Mouse (Mus musculus) effector memory CD4-positive, alpha-beta T cell, adult 5 months (primary cell): ENCODE data around the gene Stab1. TPM values are rescaled to one million over a fixed set of nuclear protein-coding genes. Genes with fewer than 3 reads are reported as not detected.

Source experiments
- polyA plus RNA-seq: library from polyadenylated mRNA; unstranded; fragments of 100-300 nt; shearing (Covaris generic); gene quantifications from one replicate; pipeline ENCODE4 v1.2.1, GENCODE M21; 2017

Stab1 gene
- 0.76 TPM for polyA plus RNA-seq

GRCm38 (mm10) chr14:31168425-31168824, at the start of gene Stab1:
TSS of gene Stab1 (minus strand) at chr14:31168641.

GRCm38 (mm10) chr14:31217666-31218065, 49.2 kb upstream of the Stab1 start, which contains the start of gene Sema3g:
TSS of gene Sema3g (plus strand) at chr14:31217860.

GRCm38 (mm10) chr14:31216846-31217245, 48.4 kb upstream of the Stab1 start, which contains the start of gene Nisch:
TSS of gene Nisch (minus strand) at chr14:31216946.

GRCm38 (mm10) chr14:31208084-31208483, 39.6 kb upstream of the Stab1 start, which contains the start of gene Tnnc1:
TSS of gene Tnnc1 (plus strand) at chr14:31208312.

GRCm38 (mm10) chr14:31130236-31131220, 37.9 kb downstream of the Stab1 start, which contains the start of gene Nt5dc2:
TSS of gene Nt5dc2 (plus strand) at chr14:31131053.

GRCm38 (mm10) chr14:31128826-31129219, 39.6 kb downstream of the Stab1 start, which contains the start of gene Smim4:
TSS of gene Smim4 (minus strand) at chr14:31128956.

Other genes starting within 250 kb of the Stab1 start
- not detected for gene Itih3, start 244.9 kb downstream of the Stab1 start, polyA plus RNA-seq
- gene Itih1, start 225.4 kb downstream of the Stab1 start, polyA plus RNA-seq, result not detected
- gene Nek4, start 217.3 kb downstream of the Stab1 start, polyA plus RNA-seq, result 5.5 TPM
- 9.7 TPM for gene Glt8d1, start 167.2 kb downstream of the Stab1 start, polyA plus RNA-seq
- gene Spcs1, start 167.0 kb downstream of the Stab1 start, polyA plus RNA-seq, result 144 TPM
- 135 TPM for gene Pbrm1, start 149.5 kb downstream of the Stab1 start, polyA plus RNA-seq
- gene Gnl3, start 149.5 kb downstream of the Stab1 start, polyA plus RNA-seq, result 140 TPM
- 41.6 TPM for gene Smim4, start 39.7 kb downstream of the Stab1 start, polyA plus RNA-seq
- gene Nt5dc2, start 37.6 kb downstream of the Stab1 start, polyA plus RNA-seq, result not detected
- gene Tnnc1, start 39.7 kb upstream of the Stab1 start, polyA plus RNA-seq, result not detected
- 242 TPM for gene Nisch, start 48.3 kb upstream of the Stab1 start, polyA plus RNA-seq
- not detected for gene Sema3g, start 49.2 kb upstream of the Stab1 start, polyA plus RNA-seq
- gene Phf7, start 82.7 kb upstream of the Stab1 start, polyA plus RNA-seq, result 6.8 TPM
- gene Bap1, start 82.8 kb upstream of the Stab1 start, polyA plus RNA-seq, result 78.6 TPM
- gene Dnah1, start 155.3 kb upstream of the Stab1 start, polyA plus RNA-seq, result not detected
- 47.1 TPM for gene Capn7, start 168.0 kb upstream of the Stab1 start, polyA plus RNA-seq